Mouse (Mus musculus) stomach, postnatal 0 days (tissue): ENCODE data around the gene Gm12169. TPM values are rescaled to one million over a fixed set of nuclear protein-coding genes. Genes with fewer than 3 reads are reported as not detected.

Source experiments
- ATAC-seq: fragments of 200-750 bp; cut with Nextera tagmentation; 2 replicates; pipeline ENCODE4 v1.8.0; 2017; ENCODE audit not compliant: low FRiP score, low TSS enrichment
- DNase-seq: peaks from one replicate; pipeline ENCODE4 v3.0.0-alpha.2; 2016; ENCODE audit warnings: low spot score
- H3K27ac ChIP-seq: fragments of 300-500 bp; sonication (generic); replicated peaks from 2 replicates; pipeline ENCODE4 v1.5.1; 2014; ENCODE audit warnings: mild to moderate bottlenecking, control low read depth
- H3K27me3 ChIP-seq: fragments of 300-500 bp; sonication (generic); 2 replicates; pipeline ENCODE4 v1.6.1; 2014; ENCODE audit warnings: low read length; ENCODE audit not compliant: control insufficient read depth, insufficient read depth
- H3K36me3 ChIP-seq: fragments of 300-500 bp; sonication (generic); 2 replicates; pipeline ENCODE4 v1.6.1; 2014; ENCODE audit warnings: low read length, mixed read lengths; ENCODE audit not compliant: control insufficient read depth, insufficient read depth
- H3K4me1 ChIP-seq: fragments of 300-500 bp; sonication (generic); replicated peaks from 2 replicates; pipeline ENCODE4 v1.6.1; 2014; ENCODE audit warnings: antibody characterized with exemption; ENCODE audit not compliant: control insufficient read depth, insufficient read depth
- H3K4me2 ChIP-seq: fragments of 300-500 bp; sonication (generic); replicated peaks from 2 replicates; pipeline ENCODE4 v1.6.1; 2014; ENCODE audit warnings: low read depth, mild to moderate bottlenecking, control low read depth, moderate library complexity
- H3K4me3 ChIP-seq: fragments of 300-500 bp; sonication (generic); 2 replicates; pipeline ENCODE4 v1.5.1; 2014; ENCODE audit warnings: low read depth, low read length, control low read depth
- H3K9ac ChIP-seq: fragments of 300-500 bp; sonication (generic); 2 replicates; pipeline ENCODE4 v1.6.1; 2014; ENCODE audit warnings: mild to moderate bottlenecking, low read length, control low read depth, mixed read lengths
- H3K9me3 ChIP-seq: fragments of 300-500 bp; sonication (generic); 2 replicates; pipeline ENCODE4 v1.6.1; 2016; ENCODE audit warnings: low read length; ENCODE audit not compliant: control insufficient read depth
- CTCF ChIP-seq: IDR thresholded peaks from 2 replicates; pipeline ENCODE4 v1.5.1; 2016; ENCODE audit warnings: antibody characterized with exemption, low read depth, mild to moderate bottlenecking, moderate library complexity
- EP300 ChIP-seq: optimal IDR thresholded peaks from 2 replicates; pipeline ENCODE3; 2016; ENCODE audit warnings: antibody characterized with exemption
- WGBS: fragments of 180-500 bp; shearing (Covaris S2); extraction: QIAGEN DNeasy Blood & Tissue Kit; methylation state at CpG from one replicate; pipeline ENCODE4 v1.1.7; 2014; 5-methylcytosine and 5-hydroxymethylcytosine counted together
- polyA plus RNA-seq: library from polyadenylated mRNA; unstranded; fragments of >200 nt; fragmentation: Nextera tagmentation; extraction: Ambion mirVana; gene quantifications from 2 replicates; pipeline ENCODE4 v1.2.1, GENCODE M21; 2015

Gm12169 gene
- polyA plus RNA-seq = not detected in 2 replicates

DNA sequence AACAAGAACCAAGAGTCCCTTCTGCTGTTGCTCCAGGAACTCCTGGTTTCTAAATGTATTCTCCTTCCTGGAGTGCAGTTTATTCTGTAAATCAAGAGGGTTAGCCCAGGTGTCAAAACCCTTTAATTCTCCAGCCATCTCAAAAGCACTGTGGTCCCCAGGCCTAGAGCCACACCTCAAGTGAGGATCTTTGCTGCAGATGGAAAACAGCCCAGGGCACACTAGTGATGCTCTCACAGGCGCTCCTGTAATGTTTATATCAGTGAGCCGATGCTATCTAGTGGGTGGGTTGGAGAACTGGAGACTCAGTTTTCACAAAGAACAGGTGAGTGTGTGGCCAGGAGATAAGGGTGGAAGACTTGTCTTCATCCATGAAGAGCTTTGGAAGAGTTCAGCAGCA, at the start of gene Gm12169:
Gene Gm12169, plus strand, starts transcription at position 301 of the 400 bp plus-strand sequence.
- no peak within 1 kb of the TSS for H3K4me3 ChIP-seq
- WGBS = 82% methylated on average over 2 of the region's 2 CpGs
- no peak for DNase-seq

DNA sequence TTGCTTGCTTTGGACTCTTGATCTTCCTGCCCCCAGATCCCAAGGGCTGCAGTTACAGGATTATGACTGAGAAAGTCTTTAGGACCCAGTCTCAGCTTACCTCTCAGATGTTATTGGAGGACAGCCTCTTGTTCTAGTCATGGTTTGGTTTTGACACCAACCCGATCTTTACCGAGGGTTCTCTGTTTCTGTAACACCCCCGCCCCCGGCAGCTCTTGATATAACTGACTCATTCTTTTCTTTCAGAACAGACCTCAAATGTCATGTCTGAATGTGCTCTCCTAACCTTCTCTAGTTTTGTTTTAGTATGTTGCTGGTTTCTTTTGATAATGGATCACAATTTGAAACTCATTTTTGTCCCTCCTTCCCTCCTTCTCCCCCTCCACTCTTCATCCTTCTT, 49.8 kb upstream of the Gm12169 start:
- Histone ChIP-seq H3K4me1 (no peaks in the 10 kb centered on the region), H3K27me3 (no peaks in the 10 kb centered on the region), H3K4me3 (no peak overlapping the region), H3K9ac (no peak overlapping the region), H3K9me3 (no peaks in the 10 kb centered on the region), H3K36me3 (no peaks in the 10 kb centered on the region), H3K27ac (no peak overlapping the region), H3K4me2 (no peak overlapping the region)
- ATAC-seq = no peak
- no peak for TF ChIP-seq EP300
- no peak for DNase-seq
- WGBS = 89% methylated on average over 4 of the region's 4 CpGs

More for the DNA sequence above, at the start of gene Gm12169:
- Histone ChIP-seq H3K9ac (no peak within 1 kb of the TSS), H3K4me1 (no peaks in the 10 kb centered on the region), H3K9me3 (no peaks in the 10 kb centered on the region), H3K27me3 (no peaks in the 10 kb centered on the region), H3K27ac (no peak within 1 kb of the TSS), H3K36me3 (no peaks in the 10 kb centered on the region), H3K4me2 (no peak within 1 kb of the TSS)
- ATAC-seq = no peak
- no peak for TF ChIP-seq EP300
- no peak for TF ChIP-seq CTCF

DNA sequence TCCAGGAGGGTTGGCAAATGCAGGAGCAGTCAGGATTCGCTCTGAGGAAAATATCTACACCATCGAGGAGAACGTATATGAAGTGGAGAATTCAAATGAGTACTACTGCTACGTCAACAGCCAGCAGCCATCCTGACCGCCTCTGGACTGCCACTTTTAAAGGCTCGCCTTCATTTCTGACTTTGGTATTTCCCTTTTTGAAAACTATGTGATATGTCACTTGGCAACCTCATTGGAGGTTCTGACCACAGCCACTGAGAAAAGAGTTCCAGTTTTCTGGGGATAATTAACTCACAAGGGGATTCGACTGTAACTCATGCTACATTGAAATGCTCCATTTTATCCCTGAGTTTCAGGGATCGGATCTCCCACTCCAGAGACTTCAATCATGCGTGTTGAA, 44.7 kb upstream of the Gm12169 start:
- H3K4me2 ChIP-seq = no peak overlapping the region
- H3K27ac ChIP-seq = no peak overlapping the region
- no peak overlapping the region for H3K9ac ChIP-seq
- H3K9me3 ChIP-seq = no peaks in the 10 kb centered on the region
- ATAC-seq (no peak), DNase-seq (no peak)
- TF ChIP-seq EP300 = no peak
- TF ChIP-seq CTCF = no peak
- no peaks in the 10 kb centered on the region for H3K36me3 ChIP-seq
- WGBS = 86% methylated on average over 9 of the region's 9 CpGs
- no peaks in the 10 kb centered on the region for H3K4me1 ChIP-seq
- no peak overlapping the region for H3K4me3 ChIP-seq
- no peaks in the 10 kb centered on the region for H3K27me3 ChIP-seq

DNA sequence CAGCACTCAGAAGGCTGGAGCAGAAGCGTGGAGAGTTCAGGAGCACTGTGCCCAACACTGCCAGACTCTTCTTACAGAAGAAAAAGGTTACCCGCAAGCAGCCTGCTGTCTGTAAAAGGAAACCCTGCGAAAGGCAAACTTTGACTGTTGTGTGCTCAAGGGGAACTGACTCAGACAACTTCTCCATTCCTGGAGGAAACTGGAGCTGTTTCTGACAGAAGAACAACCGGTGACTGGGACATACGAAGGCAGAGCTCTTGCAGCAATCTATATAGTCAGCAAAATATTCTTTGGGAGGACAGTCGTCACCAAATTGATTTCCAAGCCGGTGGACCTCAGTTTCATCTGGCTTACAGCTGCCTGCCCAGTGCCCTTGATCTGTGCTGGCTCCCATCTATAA, 43.5 kb upstream of the Gm12169 start:
- no peak overlapping the region for H3K4me3 ChIP-seq
- ATAC-seq (no peak), DNase-seq (no peak)
- H3K27me3 ChIP-seq = no peaks in the 10 kb centered on the region
- H3K4me1 ChIP-seq = no peaks in the 10 kb centered on the region
- H3K4me2 ChIP-seq = no peak overlapping the region
- 77% methylated on average over 7 of the region's 7 CpGs for WGBS
- H3K9me3 ChIP-seq = no peaks in the 10 kb centered on the region
- no peaks in the 10 kb centered on the region for H3K36me3 ChIP-seq
- no peak overlapping the region for H3K27ac ChIP-seq
- H3K9ac ChIP-seq = no peak overlapping the region
- TF ChIP-seq CTCF = no peak
- TF ChIP-seq EP300 = no peak

DNA sequence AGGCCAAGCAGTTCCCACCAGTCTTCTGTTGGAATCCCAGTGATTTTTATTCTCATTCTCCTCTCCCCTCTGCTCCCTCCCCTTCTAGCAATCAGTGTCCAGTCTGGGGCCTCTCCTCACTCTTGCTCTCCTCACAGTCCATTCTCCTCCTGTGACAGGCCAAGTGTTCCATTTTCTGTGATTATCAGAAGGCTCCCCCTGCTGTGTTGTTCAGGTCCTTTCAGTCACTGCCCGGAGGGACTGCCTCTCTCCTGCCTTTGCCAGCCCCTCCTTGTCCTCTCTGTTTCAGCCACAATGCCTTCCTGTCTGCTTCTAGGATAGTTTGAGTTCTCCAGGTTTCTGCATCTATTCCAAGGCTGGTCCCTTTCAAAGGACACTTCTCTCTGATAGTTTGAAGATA, 35.8 kb upstream of the Gm12169 start:
- TF ChIP-seq CTCF = peak; percentile 34
- TF ChIP-seq EP300 = no peak
- H3K4me2 ChIP-seq = no peak overlapping the region
- H3K27ac ChIP-seq = no peak overlapping the region
- H3K4me3 ChIP-seq = no peak overlapping the region
- H3K36me3 ChIP-seq = no peaks in the 10 kb centered on the region
- 18% methylated on average over 1 of the region's 1 CpGs for WGBS
- H3K9ac ChIP-seq = no peak overlapping the region
- no peaks in the 10 kb centered on the region for H3K27me3 ChIP-seq
- DNase-seq (no peak), ATAC-seq (no peak)
- H3K9me3 ChIP-seq = no peaks in the 10 kb centered on the region
- no peaks in the 10 kb centered on the region for H3K4me1 ChIP-seq

DNA sequence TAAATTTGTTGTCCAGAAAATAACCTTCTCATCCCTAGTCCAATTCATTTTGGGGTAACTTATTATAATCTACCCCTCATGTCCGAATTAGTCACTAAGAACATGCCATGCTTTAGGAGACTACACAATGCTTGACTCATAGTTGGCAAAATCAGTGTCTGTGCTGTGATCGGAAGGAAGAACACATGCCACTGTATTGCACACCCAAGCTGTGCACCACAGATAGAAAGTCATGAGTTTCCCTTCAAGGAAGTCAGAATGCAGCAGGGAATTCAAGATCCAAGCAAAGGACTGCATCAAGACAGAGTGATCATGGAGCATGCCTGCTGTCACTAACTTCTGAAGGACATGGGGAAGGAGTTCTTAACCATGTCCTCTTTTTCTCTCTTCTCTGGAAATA, 35.4 kb upstream of the Gm12169 start:
- ATAC-seq = no peak
- no peaks in the 10 kb centered on the region for H3K36me3 ChIP-seq
- TF ChIP-seq CTCF (no peak), EP300 (no peak)
- no peak overlapping the region for H3K27ac ChIP-seq
- H3K27me3 ChIP-seq = no peaks in the 10 kb centered on the region
- no peak overlapping the region for H3K4me2 ChIP-seq
- no peak overlapping the region for H3K4me3 ChIP-seq
- 88% methylated on average over 2 of the region's 2 CpGs for WGBS
- no peak overlapping the region for H3K9ac ChIP-seq
- DNase-seq = no peak
- H3K4me1 ChIP-seq = no peaks in the 10 kb centered on the region
- no peaks in the 10 kb centered on the region for H3K9me3 ChIP-seq
